Mouse (Mus musculus) CD4-positive helper T cell, adult 2 months (primary cell): ENCODE measurements around the gene Gm6871.
"Not testable (repeated sequence)": the region's sequence is repeated elsewhere in the genome, so short reads cannot be mapped to it uniquely, and the experiment has no call there.

Experiments used
- DNase-seq: peaks from one replicate; pipeline ENCODE4 v3.0.0-alpha.2; 2012; ENCODE audit warnings: low read depth, missing footprints, low spot score

The Gm6871 gene

GRCm38 (mm10) chr7:41573562-41573961 lies at the start of gene Gm6871:
Gene Gm6871, minus strand, starts transcription at chr7:41573662.
- not testable (repeated sequence) for DNase-seq

GRCm38 (mm10) chr7:41616241-41616640 lies 42.8 kb upstream of the Gm6871 start:
- DNase-seq: not testable (repeated sequence)

GRCm38 (mm10) chr7:41611654-41612053 lies 38.2 kb upstream of the Gm6871 start:
- no peak for DNase-seq

- DNase-seq: no peak
These were observed 26.6 kb upstream of the Gm6871 start for GRCm38 (mm10) chr7:41599932-41600548.

GRCm38 (mm10) chr7:41599034-41599813 lies 25.8 kb upstream of the Gm6871 start, which contains the start of gene 2610021A01Rik:
Gene 2610021A01Rik, plus strand, starts transcription at chr7:41599230.
- DNase-seq: peak; percentile 95

GRCm38 (mm10) chr7:41598615-41599014 lies 25.2 kb upstream of the Gm6871 start:
- no peak for DNase-seq

GRCm38 (mm10) chr7:41587831-41588230 lies 14.4 kb upstream of the Gm6871 start:
- not testable (repeated sequence) for DNase-seq

GRCm38 (mm10) chr7:41582028-41582427 lies 8.6 kb upstream of the Gm6871 start:
- DNase-seq: no peak

- DNase-seq: no peak
These were observed 4.5 kb upstream of the Gm6871 start for GRCm38 (mm10) chr7:41577956-41578355.

- DNase-seq: no peak
These were observed 12.8 kb downstream of the Gm6871 start for GRCm38 (mm10) chr7:41560681-41561080.

- no peak for DNase-seq
These were observed 60.8 kb downstream of the Gm6871 start for GRCm38 (mm10) chr7:41512672-41513071.

- no peak for DNase-seq
These were observed 61.3 kb downstream of the Gm6871 start for GRCm38 (mm10) chr7:41512207-41512606.

- no peak for DNase-seq
These were observed 71.1 kb downstream of the Gm6871 start for GRCm38 (mm10) chr7:41502402-41502801.

- peak; percentile 66 for DNase-seq
These were observed 73.1 kb downstream of the Gm6871 start for GRCm38 (mm10) chr7:41500151-41500934.

- DNase-seq: peak; percentile 92
These were observed 73.9 kb downstream of the Gm6871 start, which contains the start of the genes Gm20449 and AW146154 for GRCm38 (mm10) chr7:41499389-41500049. Gene Gm20449, minus strand, starts transcription at chr7:41499417. Gene AW146154, minus strand, starts transcription at chr7:41499890.

- not testable (repeated sequence) for DNase-seq
These were observed 74.5 kb downstream of the Gm6871 start for GRCm38 (mm10) chr7:41499018-41499388.

GRCm38 (mm10) chr7:41498464-41498863 lies 75.0 kb downstream of the Gm6871 start:
- DNase-seq: not testable (repeated sequence)

- no peak for DNase-seq
These were observed 75.6 kb downstream of the Gm6871 start for GRCm38 (mm10) chr7:41497871-41498270.
